Mouse (Mus musculus): Measurements from ENCODE around the gene Trpv3.
"Not testable (repeated sequence)": the region's sequence is repeated elsewhere in the genome, so short reads cannot be mapped to it uniquely, and the experiment has no call there.

The Trpv3 gene

DNA sequence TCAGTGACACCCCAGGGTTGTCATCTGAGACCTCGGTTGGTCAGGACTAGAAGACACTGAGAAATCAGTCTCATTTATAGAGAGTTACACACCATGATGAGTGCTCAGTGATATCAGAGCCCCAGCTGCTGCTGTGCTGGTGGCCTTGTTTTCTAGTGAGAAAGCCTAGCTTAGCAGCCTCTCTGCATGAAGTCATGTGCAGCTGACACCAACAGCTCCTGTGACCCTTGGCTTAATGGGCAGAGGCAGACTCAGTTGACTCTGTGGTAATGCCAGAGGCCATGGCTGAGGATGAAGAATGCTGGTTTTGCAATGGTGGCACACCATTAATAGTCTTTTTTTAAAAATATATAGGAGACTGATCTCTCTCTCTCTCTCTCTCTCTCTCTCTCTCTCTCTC lies 22.4 kb downstream of the Trpv3 start:
- DNase-seq (ENCODE audit: low spot score), result no peak

DNA sequence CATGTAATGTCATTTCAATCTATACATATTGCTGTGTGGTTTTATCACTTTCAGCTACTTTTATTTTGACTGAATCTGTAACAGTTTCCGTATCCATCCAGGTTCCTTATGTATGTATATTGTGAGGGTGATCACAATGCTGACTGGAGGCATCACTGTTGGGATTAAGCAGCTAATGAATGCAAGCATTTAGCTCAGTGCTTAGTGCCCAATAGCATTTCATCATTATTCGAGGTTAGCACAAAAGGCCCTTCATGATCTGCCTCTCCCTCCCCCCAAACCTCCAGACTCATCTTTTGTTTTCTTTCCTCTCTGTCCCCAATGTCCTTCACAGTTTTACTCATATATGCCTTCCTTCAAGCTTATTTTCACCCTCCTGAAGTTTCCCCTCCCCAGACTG lies 35.9 kb downstream of the Trpv3 start:
- no peak for DNase-seq (ENCODE audit: low spot score)

DNA sequence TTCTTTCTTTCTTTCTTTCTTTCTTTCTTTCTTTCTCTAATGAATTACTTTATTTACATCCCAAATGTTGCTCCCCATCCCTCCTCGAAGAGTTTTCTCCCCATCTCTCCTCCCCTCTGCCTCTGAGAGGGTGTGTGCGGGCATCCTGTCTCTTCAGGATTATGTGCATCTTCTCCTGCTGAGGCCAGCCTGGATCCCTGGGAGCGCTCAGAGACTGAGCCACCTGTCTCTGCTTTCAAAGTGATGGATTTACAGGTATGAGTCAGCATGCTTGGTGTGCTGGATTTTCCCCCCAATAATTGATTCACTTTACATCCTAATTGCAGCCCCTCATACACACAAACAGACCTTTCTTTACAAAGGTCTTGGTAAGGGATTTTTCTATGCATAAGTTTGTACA lies 48.8 kb downstream of the Trpv3 start:
- DNase-seq (ENCODE audit: low spot score), result no peak

DNA sequence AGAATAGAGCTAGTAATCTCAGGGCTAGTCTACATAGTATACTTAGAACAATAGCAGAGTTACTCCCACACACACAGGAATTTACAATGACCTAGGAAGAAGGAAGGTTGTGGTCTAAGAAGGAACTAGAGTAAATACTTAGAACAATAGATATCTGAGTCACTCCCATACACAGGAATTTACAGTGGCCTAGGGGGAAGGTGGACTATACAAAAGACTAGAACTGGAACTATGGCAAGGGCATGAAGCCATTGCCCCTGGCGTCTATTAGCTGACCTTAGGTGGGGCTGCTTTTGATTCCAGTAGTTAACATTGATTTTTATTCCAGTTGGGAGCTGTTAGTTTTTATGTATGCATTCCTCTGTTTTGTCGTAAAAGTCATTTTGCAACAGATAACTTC lies 51.4 kb downstream of the Trpv3 start:
- not testable (repeated sequence) for DNase-seq (ENCODE audit: low spot score)

DNA sequence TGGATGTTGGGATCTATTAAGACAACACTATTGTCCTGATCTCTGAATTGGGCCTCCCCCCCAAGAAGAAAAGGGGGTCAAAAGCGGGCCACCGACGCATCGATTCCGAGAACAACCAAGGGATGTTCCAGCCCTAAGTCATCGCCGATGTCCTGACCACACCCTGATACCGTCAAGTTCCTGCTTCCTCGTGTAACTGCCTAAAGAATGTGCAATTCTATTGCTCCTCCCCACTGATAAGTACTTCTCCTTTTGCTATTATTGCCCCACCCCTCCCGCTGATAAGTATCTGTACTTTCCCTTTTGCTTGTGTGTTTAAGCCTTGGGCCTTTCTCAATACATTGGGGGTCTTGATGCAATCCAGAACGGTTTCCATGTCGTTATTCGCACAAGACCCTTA lies 53.9 kb downstream of the Trpv3 start:
- not testable (repeated sequence) for DNase-seq (ENCODE audit: low spot score)

DNA sequence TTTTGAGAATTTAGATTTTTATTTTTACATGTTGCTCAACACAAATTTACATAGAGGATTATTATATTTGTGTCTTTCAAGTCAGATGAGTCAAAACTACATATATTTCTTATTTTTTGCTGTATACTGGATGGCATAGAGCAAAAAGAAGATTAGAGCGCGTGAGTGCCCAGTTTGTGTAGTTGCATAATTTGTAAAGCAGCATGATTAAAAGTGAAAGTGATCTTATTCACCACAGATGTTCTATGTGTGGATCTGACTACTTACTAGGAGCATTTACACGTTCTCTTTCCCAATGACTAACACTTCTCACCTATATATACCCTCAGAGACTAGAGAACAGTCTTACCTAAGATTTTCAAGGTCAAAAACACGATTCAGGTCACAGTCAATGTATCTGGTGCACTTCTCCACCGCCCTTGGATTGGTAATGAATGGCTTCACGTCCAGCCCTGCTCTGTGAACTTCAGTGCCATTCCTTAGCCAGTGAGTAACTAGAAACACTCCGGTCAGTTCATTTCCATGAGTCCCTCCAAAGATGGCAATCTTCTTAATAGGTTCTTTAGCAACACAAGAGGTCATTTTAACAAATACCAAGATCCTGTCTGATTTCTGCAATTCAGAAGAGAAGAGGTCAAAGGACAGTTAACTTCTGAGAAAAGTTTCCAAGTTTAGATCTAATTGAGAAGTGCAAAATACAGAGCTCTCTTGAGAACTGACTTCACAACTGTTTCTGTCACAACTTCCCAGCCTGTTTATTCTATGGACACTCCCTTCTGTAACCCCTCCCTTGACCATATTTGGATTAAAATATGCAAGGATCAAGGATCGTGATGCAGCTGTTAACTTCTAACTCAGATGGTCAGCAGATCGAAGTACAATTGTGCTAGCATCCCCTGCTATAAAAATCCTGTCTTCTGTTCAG lies 57.0 kb downstream of the Trpv3 start:
- no peak for DNase-seq (ENCODE audit: low spot score)

DNA sequence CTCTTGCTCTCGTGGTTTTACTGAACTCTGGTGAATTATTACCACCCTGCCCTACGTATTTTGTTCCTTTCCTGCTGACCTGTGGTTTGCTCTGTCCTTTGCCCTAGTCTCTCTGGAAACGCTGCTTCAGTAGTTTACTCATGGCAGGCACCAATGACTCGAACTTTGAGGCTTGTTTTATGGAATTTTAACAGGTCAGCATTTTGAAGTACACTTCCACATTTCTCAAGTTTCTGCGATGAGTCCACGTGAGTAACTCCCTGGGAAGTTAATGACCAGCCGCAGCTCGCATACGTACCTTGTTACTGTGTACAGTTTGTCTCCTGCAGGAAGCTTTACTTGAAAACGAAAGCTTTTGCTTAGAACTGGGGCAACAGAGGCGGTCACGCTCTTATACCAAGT lies 59.3 kb downstream of the Trpv3 start:
- DNase-seq (ENCODE audit: low spot score), result no peak

DNA sequence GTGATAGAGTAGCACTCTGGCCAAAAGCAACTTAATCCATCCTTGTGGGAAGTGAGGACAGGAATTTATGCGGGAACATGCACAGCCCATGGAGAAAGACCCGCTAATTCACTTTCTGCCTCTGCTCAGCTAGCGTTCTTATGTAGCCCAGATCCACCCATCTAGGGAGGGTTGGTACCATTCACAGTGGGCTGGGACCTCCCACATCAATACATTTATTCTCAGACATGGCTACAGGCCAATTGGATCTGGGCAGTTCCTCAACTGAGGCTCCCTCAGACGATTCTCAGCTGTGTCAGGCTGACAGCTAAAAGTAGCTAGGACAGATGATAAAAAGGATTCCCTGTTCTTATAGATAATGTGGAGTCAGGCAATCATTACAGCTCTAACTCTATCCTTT lies 60.2 kb downstream of the Trpv3 start:
- no peak for DNase-seq (ENCODE audit: low spot score)

DNA sequence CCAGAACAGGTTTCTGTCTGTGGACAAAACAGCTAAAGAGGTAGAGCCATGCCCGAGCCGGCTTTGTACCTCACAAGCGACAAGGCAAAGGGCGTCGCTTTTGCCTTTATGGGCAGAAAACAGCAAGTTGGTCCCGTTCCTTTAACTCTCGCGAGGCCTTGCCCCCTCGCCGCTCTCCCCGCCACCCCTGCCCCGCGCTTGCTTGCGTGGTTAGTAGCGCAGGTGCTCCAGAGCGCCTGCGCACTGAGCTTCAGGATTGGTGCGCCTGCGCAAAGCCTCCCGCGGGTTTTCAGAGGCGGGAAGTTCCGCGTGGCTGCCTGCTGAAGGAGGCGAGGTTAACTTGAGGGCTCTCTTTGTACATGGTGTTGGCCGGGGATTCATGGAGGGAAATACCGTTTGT lies 62.3 kb downstream of the Trpv3 start, which contains the start of the genes Aspa, Gm49340 and Spata22:
Gene Aspa, minus strand, starts transcription at position 155 of the 400 bp plus-strand sequence.
Gene Gm49340, plus strand, starts transcription at position 300 of the 400 bp plus-strand sequence.
Gene Spata22, plus strand, starts transcription at position 300 of the 400 bp plus-strand sequence.
- no peak for DNase-seq (ENCODE audit: low spot score)

DNA sequence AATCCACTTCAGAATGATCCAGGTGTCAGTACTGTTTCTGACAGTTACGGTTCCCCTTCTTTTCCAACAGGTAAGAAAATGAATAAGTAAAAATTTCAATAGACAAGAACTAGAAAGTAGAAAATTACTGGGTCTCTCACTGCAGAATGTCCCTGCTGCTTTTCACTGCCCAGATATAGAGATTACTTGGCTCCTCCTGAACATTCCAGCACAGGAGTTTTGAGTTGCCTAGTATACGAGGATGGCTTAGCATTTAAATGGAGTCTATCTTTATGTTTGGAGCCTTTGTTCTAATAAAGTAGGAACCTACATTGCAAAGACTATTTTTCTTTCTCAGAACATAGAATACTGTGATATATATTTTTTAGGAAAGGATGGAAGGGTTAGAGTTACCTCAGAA lies 66.2 kb downstream of the Trpv3 start:
- no peak for DNase-seq (ENCODE audit: low spot score)

DNA sequence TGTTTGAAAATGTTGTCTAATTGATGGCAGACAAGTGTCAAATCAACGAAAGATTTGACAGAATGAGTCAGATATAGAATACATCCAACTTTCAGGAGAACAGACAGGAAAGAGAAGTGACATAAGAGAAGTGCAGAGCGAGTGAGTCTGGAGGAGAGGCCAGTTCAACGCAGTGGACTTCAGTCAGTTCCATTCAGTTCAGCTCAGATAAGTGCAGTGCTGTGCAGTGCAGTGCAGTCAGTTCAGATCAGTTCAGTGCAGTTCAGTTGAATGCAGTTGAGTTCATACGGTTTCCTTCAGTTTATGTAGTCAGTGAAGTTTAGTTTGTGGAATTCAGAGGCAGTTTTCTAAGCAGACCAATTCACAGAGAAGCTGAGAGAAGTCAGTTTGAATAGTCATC lies 69.7 kb downstream of the Trpv3 start:
- DNase-seq (ENCODE audit: low spot score), result no peak

All from layer of hippocampus, adult 11-12 months (tissue).